Mouse (Mus musculus) limb, embryonic 15.5 days (tissue): ENCODE results near the gene Mknk2. TPM values are rescaled to one million over a fixed set of nuclear protein-coding genes. Genes with fewer than 3 reads are reported as not detected.

Source experiments
- ATAC-seq: fragments of 200-750 bp; cut with Nextera tagmentation; 2 replicates; pipeline ENCODE4 v1.8.0; 2017; ENCODE audit warnings: low read depth, moderate TSS enrichment; ENCODE audit not compliant: insufficient number of reproducible peaks, low FRiP score, low TSS enrichment
- H3K27ac ChIP-seq: fragments of 300-500 bp; sonication (generic); 2 replicates; pipeline ENCODE4 v1.5.1; 2015; ENCODE audit warnings: moderate library complexity, mild to moderate bottlenecking, inconsistent platforms
- H3K27me3 ChIP-seq: fragments of 300-500 bp; sonication (generic); 2 replicates; pipeline ENCODE4 v1.6.1; 2015; ENCODE audit warnings: inconsistent platforms
- H3K36me3 ChIP-seq: fragments of 300-500 bp; sonication (generic); 2 replicates; pipeline ENCODE4 v1.6.1; 2015; ENCODE audit warnings: inconsistent platforms
- H3K4me1 ChIP-seq: fragments of 300-500 bp; sonication (generic); 2 replicates; pipeline ENCODE4 v1.6.1; 2015; ENCODE audit warnings: inconsistent platforms
- H3K4me2 ChIP-seq: fragments of 300-500 bp; sonication (generic); 2 replicates; pipeline ENCODE4 v1.6.1; 2015; ENCODE audit warnings: mild to moderate bottlenecking, inconsistent platforms
- H3K4me3 ChIP-seq: fragments of 300-500 bp; sonication (generic); 2 replicates; pipeline ENCODE4 v1.5.1; 2015; ENCODE audit warnings: mild to moderate bottlenecking, inconsistent platforms
- H3K9ac ChIP-seq: fragments of 300-500 bp; sonication (generic); 2 replicates; pipeline ENCODE4 v1.6.1; 2015; ENCODE audit warnings: inconsistent platforms
- H3K9me3 ChIP-seq: fragments of 300-500 bp; sonication (generic); 2 replicates; pipeline ENCODE4 v1.6.1; 2016; ENCODE audit warnings: inconsistent platforms
- WGBS: fragments of 180-500 bp; shearing (Covaris S2); methylation state at CpG from one replicate; pipeline ENCODE4 v1.1.7; 2015; 5-methylcytosine and 5-hydroxymethylcytosine counted together
- polyA plus RNA-seq: library from polyadenylated mRNA; unstranded; fragments of >200 nt; fragmentation: Nextera tagmentation; extraction: Ambion mirVana; gene quantifications from 2 replicates; pipeline ENCODE4 v1.2.1, GENCODE M21; 2015

The Mknk2 gene
- polyA plus RNA-seq = 90.1 and 97.5 TPM in 2 replicates

DNA sequence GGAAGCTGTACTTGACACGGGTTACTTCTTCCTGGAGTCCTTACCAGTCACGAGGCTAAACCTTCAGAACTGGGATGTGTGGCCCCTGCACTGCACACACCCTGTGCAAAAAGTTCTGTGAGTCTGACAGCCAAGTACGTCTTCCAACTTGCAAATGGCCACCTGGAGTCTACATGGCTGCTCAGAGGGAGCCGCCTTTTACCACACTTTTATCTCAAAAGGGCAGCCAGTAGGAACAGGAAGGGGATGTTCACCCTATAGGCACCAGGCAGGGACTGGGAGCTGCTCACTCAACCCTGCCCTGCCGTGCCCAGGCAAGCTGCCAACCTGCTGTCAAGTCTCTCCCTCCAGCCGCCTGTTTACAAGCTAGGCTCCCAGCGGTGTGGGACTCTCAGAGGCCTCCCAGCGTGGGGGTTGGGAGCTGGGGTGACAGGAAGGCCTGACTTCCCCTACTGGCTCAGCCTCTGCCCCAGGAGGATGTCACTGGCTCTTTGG, at the start of gene Mknk2:
Mknk2 (minus strand) TSS at position 171 of the 495 bp plus-strand sequence.
- Histone ChIP-seq H3K4me2 (peak within 1 kb of the TSS; percentile 58), H3K9ac (peak within 1 kb of the TSS; percentile 69), H3K4me3 (peak within 1 kb of the TSS; percentile 95), H3K9me3 (no peaks in the 10 kb centered on the region), H3K4me1 (peaks cover 56% of the 10 kb centered on the region), H3K27ac (peak within 1 kb of the TSS; percentile 98), H3K27me3 (no peaks in the 10 kb centered on the region), H3K36me3 (peaks cover 2% of the 10 kb centered on the region; the same call in 1 of the 2 replicates)
- 9% methylated on average over 8 of the region's 8 CpGs for WGBS
- ATAC-seq = peak; percentile 5; the same call in 1 of the 2 replicates

DNA sequence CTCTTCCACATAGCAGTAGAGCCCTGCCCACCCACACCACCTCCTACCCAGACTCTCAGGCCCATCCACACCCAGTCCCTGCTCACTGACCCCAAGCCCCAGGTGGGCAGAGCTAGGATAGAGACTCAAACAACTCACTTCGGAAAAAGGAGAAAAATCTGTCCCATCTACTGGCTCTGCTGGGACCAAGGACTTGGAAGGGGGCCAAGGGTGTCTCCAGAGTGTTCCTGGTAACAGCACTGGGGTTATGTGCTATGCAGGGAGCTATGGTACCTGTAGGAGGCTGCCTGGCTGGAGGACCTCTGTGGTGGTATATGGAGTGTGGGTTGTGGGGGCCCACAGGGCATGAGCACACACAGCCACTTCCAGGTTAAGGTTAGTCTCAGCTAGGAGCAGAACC, 39.4 kb upstream of the Mknk2 start:
- Histone ChIP-seq H3K9ac (no peak overlapping the region), H3K27me3 (no peaks in the 10 kb centered on the region), H3K27ac (no peak overlapping the region), H3K4me3 (no peak overlapping the region), H3K9me3 (no peaks in the 10 kb centered on the region), H3K36me3 (peaks cover 96% of the 10 kb centered on the region), H3K4me2 (no peak overlapping the region), H3K4me1 (no peaks in the 10 kb centered on the region)
- no peak for ATAC-seq
- WGBS = 64% methylated on average over 1 of the region's 1 CpGs

DNA sequence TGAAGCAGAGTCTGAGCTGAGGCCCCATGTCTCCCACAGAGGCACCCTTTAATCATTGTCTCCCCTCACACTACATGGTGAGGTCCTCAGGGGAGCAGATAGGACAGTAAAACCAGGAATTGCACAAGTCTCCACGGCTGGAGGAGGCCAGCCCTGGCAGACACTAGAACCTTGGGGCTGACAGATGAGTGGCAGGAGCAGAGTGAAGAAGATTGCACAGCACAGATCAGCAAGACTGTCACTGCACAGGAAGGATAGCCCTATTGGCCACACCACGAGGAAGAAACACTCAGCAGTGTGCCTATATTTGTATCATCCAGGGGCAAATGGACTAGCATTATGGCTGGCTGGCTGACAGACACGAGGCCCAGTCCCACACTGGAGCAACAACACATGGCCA, 32.9 kb upstream of the Mknk2 start:
- Histone ChIP-seq H3K4me3 (no peak overlapping the region), H3K9me3 (no peaks in the 10 kb centered on the region), H3K27me3 (no peaks in the 10 kb centered on the region), H3K4me2 (no peak overlapping the region), H3K27ac (no peak overlapping the region), H3K36me3 (peaks cover 98% of the 10 kb centered on the region), H3K9ac (no peak overlapping the region), H3K4me1 (no peaks in the 10 kb centered on the region)
- 79% methylated on average over 3 of the region's 3 CpGs for WGBS
- no peak for ATAC-seq

DNA sequence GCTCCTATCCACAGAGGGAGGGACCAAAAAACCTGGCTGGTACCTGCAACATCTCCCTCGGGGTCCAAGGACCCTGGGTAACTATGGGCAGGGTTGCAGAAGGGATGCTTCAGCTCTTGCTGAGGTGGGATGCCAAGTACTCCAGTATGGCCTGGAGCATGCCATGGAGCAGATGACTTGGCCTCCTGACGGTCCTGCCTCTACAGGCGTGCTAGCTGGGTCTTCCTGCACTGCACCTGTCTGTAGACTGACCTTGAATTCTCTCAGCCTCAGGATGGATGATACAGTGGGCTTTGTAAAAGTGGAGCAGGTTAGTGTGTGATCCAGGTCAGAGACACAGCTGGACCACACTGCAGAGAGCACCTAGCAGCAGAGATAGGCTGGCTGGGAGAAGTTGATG, 27.6 kb upstream of the Mknk2 start:
- WGBS = 76% methylated on average over 3 of the region's 3 CpGs
- Histone ChIP-seq H3K36me3 (peaks cover 50% of the 10 kb centered on the region), H3K27me3 (no peaks in the 10 kb centered on the region)

DNA sequence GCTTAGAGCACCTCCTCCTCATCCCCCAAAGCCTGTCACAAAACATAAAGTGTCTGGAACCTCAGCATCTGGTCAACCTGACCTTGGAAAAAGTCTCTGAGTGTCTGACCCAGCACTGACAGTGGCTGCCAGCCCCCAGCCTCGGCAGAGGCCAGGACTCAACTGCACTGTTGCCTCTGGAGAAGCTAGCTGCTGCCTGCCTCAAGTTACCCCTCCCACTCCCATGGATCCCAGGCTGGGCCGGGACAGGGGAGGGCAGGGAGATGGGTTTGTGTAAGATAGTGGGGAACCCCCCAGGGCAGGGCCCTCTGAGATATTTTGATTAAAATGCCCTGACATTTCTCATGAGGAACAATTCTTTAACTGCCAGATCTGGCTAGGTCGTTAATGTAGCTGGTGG, 27.1 kb upstream of the Mknk2 start:
- Histone ChIP-seq H3K27me3 (no peaks in the 10 kb centered on the region), H3K4me3 (no peak overlapping the region), H3K27ac (no peak overlapping the region), H3K9ac (no peak overlapping the region), H3K36me3 (peaks cover 45% of the 10 kb centered on the region), H3K9me3 (no peaks in the 10 kb centered on the region), H3K4me2 (no peak overlapping the region), H3K4me1 (peaks cover 36% of the 10 kb centered on the region)
- WGBS = 61% methylated on average over 3 of the region's 3 CpGs
- ATAC-seq = no peak

More for the DNA sequence above, 27.6 kb upstream of the Mknk2 start:
- no peak overlapping the region for H3K4me3 ChIP-seq
- H3K9me3 ChIP-seq = no peaks in the 10 kb centered on the region
- H3K4me1 ChIP-seq = peaks cover 31% of the 10 kb centered on the region
- no peak overlapping the region for H3K4me2 ChIP-seq
- H3K9ac ChIP-seq = no peak overlapping the region
- no peak for ATAC-seq
- H3K27ac ChIP-seq = no peak overlapping the region

DNA sequence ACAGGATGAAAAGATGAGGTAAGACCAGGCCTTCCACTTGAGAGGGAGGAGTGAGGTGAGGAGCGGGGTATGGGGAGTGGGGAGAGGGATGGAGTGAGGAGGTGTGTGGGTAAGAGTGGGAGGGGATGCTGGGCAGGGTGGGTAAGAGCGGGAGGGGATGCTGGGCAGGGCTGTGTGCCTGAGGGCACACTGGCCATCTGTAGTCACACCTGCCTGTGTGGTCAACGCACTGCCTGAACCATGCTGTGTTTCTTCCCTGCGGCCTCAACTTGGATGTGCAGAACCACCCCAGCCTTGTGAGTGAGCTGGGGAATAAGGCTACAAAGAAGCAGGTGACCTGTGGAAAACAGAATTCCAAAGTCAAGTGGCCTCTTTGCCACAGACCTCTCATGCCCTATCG, 26.5 kb upstream of the Mknk2 start:
- H3K27me3 ChIP-seq = no peaks in the 10 kb centered on the region
- no peak overlapping the region for H3K27ac ChIP-seq
- no peak for ATAC-seq
- H3K4me2 ChIP-seq = no peak overlapping the region
- H3K4me3 ChIP-seq = no peak overlapping the region
- WGBS = 77% methylated on average over 5 of the region's 5 CpGs
- peaks cover 39% of the 10 kb centered on the region for H3K36me3 ChIP-seq
- H3K9me3 ChIP-seq = no peaks in the 10 kb centered on the region
- H3K4me1 ChIP-seq = peaks cover 40% of the 10 kb centered on the region
- no peak overlapping the region for H3K9ac ChIP-seq

DNA sequence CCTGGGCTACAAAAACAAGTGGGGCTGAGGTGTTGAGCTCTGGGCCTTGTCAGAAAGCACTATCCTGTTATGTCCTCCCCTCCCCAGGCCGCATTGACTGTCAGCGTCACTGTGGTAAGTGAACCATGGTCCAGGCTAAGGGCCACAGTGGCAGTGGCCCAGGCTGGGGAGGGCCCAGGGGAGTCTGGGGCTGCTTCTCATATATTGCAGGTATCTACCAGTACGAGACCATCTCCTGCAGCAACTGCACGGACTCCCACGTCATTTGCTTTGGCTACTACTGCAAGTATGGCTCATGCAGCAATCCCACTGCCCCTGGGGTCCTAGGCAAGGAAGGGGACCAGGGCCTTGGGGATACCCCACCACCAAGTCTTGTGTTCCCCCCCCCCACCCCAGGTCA, 25.7 kb upstream of the Mknk2 start:
- 93% methylated on average over 5 of the region's 5 CpGs for WGBS
- Histone ChIP-seq H3K9ac (no peak overlapping the region; the same call in 1 of the 2 replicates), H3K9me3 (no peaks in the 10 kb centered on the region), H3K27me3 (no peaks in the 10 kb centered on the region), H3K27ac (no peak overlapping the region), H3K36me3 (peaks cover 35% of the 10 kb centered on the region), H3K4me2 (peak overlapping the region; percentile 80), H3K4me3 (peak overlapping the region; percentile 65), H3K4me1 (peaks cover 40% of the 10 kb centered on the region)
- no peak for ATAC-seq

DNA sequence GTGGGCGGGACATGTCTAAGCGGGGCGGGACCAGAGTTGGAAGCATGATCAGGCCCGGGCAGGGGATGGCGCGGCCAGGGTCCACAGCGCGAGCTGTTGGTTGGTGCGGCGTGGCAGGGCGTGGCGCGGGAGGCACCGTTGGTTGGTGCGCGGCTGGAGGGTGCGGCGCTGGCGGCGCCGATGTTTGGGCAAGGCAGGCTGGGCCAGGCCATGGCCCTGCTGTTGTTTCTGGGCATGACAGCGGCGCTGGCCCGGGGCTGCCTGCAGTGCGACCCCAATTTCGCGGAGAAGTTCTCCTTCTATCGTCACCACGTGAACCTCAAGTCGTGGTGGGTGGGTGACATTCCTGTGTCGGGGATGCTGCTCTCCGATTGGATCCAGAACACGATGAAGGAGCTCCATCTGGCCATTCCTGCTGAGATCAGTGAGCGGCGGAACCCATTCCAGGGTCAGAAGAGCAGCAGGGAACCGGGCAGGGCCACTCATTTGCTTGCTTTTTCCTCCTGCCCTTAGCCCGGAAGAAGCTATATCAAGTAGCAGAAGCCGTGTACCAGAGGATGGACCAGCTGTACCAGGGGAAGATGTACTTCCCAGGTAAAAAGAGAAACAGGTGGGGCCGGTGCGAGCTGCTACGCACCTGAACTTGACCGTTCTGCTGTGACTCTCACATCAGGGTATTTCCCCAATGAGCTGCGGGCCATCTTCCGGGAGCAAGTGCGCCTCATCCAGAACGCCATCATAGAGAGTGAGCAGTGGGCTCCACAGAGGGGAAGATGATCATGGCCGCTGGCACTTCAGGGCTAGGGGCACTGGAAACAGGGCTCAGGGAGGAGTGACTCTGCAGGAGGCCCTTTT, 24.9 kb upstream of the Mknk2 start:
- peak; percentile 86 for ATAC-seq
- Histone ChIP-seq H3K4me1 (peaks cover 40% of the 10 kb centered on the region), H3K4me3 (peak overlapping the region; percentile 65), H3K27me3 (no peaks in the 10 kb centered on the region), H3K9ac (peak overlapping the region; percentile 29), H3K9me3 (no peaks in the 10 kb centered on the region), H3K4me2 (peak overlapping the region; percentile 80), H3K27ac (peak overlapping the region; percentile 85), H3K36me3 (peaks cover 26% of the 10 kb centered on the region)
- 1% methylated on average over 47 of the region's 47 CpGs for WGBS

DNA sequence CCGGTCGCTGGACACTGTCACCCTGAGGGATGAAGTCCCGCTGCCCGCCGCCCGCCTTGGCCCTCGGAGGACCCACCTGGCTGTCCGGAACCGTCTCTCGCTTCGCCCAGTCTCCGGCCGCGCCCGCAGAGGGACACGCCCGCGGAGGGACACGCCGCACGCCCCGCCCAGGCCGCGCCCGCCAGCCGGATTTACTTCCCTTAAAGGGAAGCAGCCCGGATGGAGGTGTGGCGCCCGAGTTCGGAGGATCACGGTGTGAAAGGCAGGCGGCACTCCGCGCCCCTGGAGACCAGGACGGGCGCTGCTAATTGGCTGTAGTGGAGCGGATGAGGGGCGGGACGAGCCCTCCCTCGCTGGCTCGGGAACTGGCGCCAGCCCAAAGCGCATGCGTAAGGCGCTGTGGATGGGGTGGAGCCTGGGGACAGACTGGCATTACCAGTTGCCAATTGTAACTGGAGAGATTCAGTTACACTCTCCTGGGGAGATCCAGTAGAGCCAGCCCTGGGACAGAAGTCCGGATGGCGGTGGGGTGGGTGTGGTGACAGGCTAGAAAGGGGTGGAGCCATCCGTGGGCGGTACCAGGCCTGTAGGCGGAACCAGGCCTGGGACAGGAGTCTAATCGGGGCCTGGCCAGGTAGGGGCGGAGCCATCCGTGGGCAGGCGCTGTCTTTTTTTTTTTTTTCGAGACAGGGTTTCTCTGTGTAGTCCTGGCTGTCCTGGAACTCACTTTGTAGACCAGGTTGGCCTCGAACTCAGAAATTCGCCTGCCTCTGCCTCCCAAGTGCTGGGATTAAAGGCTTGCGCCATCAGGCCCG, 24.0 kb upstream of the Mknk2 start, which contains the start of the genes Mob3a and Izumo4:
Mob3a (minus strand) TSS at position 257 of the 815 bp plus-strand sequence.
Izumo4 (plus strand) TSS at position 464 of the 815 bp plus-strand sequence.
- Histone ChIP-seq H3K4me1 (peaks cover 40% of the 10 kb centered on the region), H3K4me2 (peak within 1 kb of the TSS; percentile 80), H3K36me3 (peaks cover 18% of the 10 kb centered on the region), H3K27me3 (no peaks in the 10 kb centered on the region), H3K9ac (peak within 1 kb of the TSS; percentile 55), H3K4me3 (peak within 1 kb of the TSS; percentile 65), H3K9me3 (no peaks in the 10 kb centered on the region), H3K27ac (peak within 1 kb of the TSS; percentile 85)
- WGBS = under 1% methylated on average over 59 of the region's 59 CpGs
- ATAC-seq = peak; percentile 97

DNA sequence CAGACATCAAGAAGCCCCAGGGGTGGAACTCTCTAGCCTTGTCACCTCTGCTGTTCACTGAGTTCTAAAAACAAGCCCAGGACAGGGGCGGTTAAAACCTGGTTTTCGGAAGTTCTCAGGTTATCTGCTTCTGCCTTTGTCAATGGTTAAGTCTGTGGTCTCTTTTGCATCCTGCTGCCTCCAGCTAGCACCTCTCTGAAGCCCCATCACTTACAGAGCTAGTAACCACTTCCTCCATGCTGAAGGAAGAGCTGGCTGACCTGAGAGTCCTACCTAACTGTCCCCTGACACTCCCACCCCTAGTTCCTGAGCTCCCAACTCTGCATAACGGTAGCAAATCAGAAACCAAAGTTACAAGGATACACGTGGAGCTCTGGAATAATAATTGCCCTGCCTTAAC, 22.8 kb upstream of the Mknk2 start:
- Histone ChIP-seq H3K4me2 (peak overlapping the region; percentile 80), H3K27me3 (no peaks in the 10 kb centered on the region), H3K27ac (peak overlapping the region; percentile 85; the same call in 1 of the 2 replicates), H3K9me3 (no peaks in the 10 kb centered on the region), H3K4me1 (peaks cover 47% of the 10 kb centered on the region), H3K36me3 (peaks cover 17% of the 10 kb centered on the region), H3K9ac (no peak overlapping the region), H3K4me3 (peak overlapping the region; percentile 65)
- WGBS = 42% methylated on average over 4 of the region's 4 CpGs
- no peak for ATAC-seq

DNA sequence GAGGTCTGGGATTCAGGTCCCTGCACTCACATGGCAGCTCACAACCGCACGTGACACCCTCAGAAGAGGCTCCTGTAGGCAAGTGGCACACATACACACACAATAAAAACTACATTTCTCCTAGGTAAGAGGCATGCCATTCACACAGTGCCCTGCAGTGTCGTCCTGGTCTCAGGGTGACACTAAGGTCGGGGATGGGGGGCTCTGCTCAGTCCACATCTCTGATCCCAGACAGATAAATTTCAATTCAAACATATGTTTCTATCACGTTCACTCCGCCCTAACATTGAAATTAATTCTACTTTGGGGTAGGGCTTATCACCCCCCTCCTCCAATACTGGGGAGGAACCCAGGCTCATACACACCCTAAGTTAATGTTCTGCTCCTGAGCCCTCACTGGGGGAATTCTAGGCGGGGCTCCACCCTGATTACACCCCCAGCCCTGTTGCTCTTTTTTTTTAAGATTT, 22.2 kb upstream of the Mknk2 start:
- Histone ChIP-seq H3K4me3 (no peak overlapping the region), H3K27ac (no peak overlapping the region), H3K9ac (0 out of 2 replicates have a peak overlapping the region, but pooled peaks have one; percentile 17), H3K36me3 (peaks cover 18% of the 10 kb centered on the region; the same call in 1 of the 2 replicates), H3K4me1 (peaks cover 45% of the 10 kb centered on the region), H3K27me3 (no peaks in the 10 kb centered on the region), H3K4me2 (peak overlapping the region; percentile 80), H3K9me3 (no peaks in the 10 kb centered on the region)
- 84% methylated on average over 7 of the region's 7 CpGs for WGBS
- ATAC-seq = no peak
